Mouse (Mus musculus): ENCODE measurements around the gene 1500009L16Rik. TPM values are rescaled to one million over a fixed set of nuclear protein-coding genes. Genes with fewer than 3 reads are reported as not detected.

Gene 1500009L16Rik
- total RNA-seq (2021): 10 to 100 TPM; 18.4 to 19.2 TPM

GRCm38 (mm10) chr10:83722579-83723031, at the start of gene 1500009L16Rik:
Gene 1500009L16Rik (plus strand): TSS chr10:83722865.
- peak; percentile 84 for DNase-seq

GRCm38 (mm10) chr10:83681334-83681733, 41.3 kb upstream of the 1500009L16Rik start:
- DNase-seq: no peak

GRCm38 (mm10) chr10:83688215-83688614, 34.5 kb upstream of the 1500009L16Rik start:
- DNase-seq: no peak

- DNase-seq: no peak
Observed at GRCm38 (mm10) chr10:83692175-83692895, 30.3 kb upstream of the 1500009L16Rik start.

GRCm38 (mm10) chr10:83696226-83696625, 26.4 kb upstream of the 1500009L16Rik start:
- DNase-seq: no peak

GRCm38 (mm10) chr10:83706628-83707027, 16.0 kb upstream of the 1500009L16Rik start:
- no peak for DNase-seq

- no peak for DNase-seq
Observed at GRCm38 (mm10) chr10:83709920-83710319, 12.7 kb upstream of the 1500009L16Rik start.

GRCm38 (mm10) chr10:83711769-83712168, 10.9 kb upstream of the 1500009L16Rik start:
- DNase-seq: no peak

- no peak for DNase-seq
Observed at GRCm38 (mm10) chr10:83718855-83719474, 3.7 kb upstream of the 1500009L16Rik start.

GRCm38 (mm10) chr10:83723055-83723454, 390 bp downstream of the 1500009L16Rik start:
- DNase-seq: peak; percentile 54

GRCm38 (mm10) chr10:83724351-83725059, 1.8 kb downstream of the 1500009L16Rik start:
- DNase-seq: no peak

GRCm38 (mm10) chr10:83726164-83726563, 3.5 kb downstream of the 1500009L16Rik start:
- peak; percentile 69 for DNase-seq

GRCm38 (mm10) chr10:83727846-83728245, 5.2 kb downstream of the 1500009L16Rik start:
- no peak for DNase-seq

GRCm38 (mm10) chr10:83728529-83728928, 5.9 kb downstream of the 1500009L16Rik start:
- DNase-seq: no peak

GRCm38 (mm10) chr10:83729076-83729475, 6.4 kb downstream of the 1500009L16Rik start:
- no peak for DNase-seq

- peak; percentile 95 for DNase-seq
Observed at GRCm38 (mm10) chr10:83729492-83729891, 6.8 kb downstream of the 1500009L16Rik start.

GRCm38 (mm10) chr10:83733725-83734124, 11.1 kb downstream of the 1500009L16Rik start:
- no peak for DNase-seq

GRCm38 (mm10) chr10:83738996-83739655, 16.5 kb downstream of the 1500009L16Rik start:
- peak; percentile 25 for DNase-seq

- DNase-seq: peak; percentile 62
Observed at GRCm38 (mm10) chr10:83744656-83745055, 22.0 kb downstream of the 1500009L16Rik start.

- no peak for DNase-seq
Observed at GRCm38 (mm10) chr10:83753056-83753455, 30.4 kb downstream of the 1500009L16Rik start.

GRCm38 (mm10) chr10:83757343-83757962, 34.8 kb downstream of the 1500009L16Rik start:
- DNase-seq: peak; percentile 39

- no peak for DNase-seq
Observed at GRCm38 (mm10) chr10:83758732-83759131, 36.1 kb downstream of the 1500009L16Rik start.

Data from heart, postnatal 4 days (tissue).